Mouse (Mus musculus) lung, adult 2 months (tissue): Measurements from ENCODE around the gene Alox12.

Source experiments
- CTCF ChIP-seq: fragments of 200-500 bp; IDR thresholded peaks from 2 replicates; pipeline ENCODE4 v1.5.1; 2011; ENCODE audit warnings: mild to moderate bottlenecking, low read length, control low read depth; ENCODE audit not compliant: insufficient read depth
- POLR2A ChIP-seq: fragments of 200-500 bp; IDR thresholded peaks from 2 replicates; pipeline ENCODE4 v1.6.1; 2011; ENCODE audit warnings: low read depth, mild to moderate bottlenecking, control low read depth, low read length, borderline replicate concordance; ENCODE audit errors: extremely low read depth

GRCm38 (mm10) chr11:70250150-70250549 is 5.0 kb downstream of the Alox12 start:
- no peak for TF ChIP-seq CTCF
- no peak for TF ChIP-seq POLR2A
